Comparison of ENCODE assay signal across 18 mouse cellular contexts in the genomic region with DNA sequence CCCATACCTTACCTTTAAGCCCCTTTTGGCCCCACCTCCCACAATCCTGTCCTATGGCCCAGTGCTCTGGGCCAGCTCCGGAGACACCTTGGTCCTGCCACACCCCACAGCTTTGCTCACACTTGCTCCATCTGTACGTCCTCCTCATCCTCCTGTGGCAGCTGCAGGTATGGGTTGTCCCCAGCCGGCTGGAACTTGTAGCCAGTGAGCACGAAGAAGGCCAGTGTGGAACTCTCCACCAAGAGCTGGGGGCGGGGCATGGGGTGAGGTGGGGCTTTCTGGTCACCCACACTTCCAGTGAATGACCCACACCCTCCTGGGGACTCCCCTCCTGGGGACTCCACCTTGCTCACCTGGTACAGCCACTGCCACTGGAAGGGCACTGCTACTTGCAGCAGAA. TPM values are rescaled to one million over a fixed set of nuclear protein-coding genes. Genes with fewer than 3 reads are reported as not detected.
A peak's percentile ranks its signal among the peaks of the same experiment; 100 is the strongest.
DNase-seq lines count a peak whose midpoint lies in the region; ATAC-seq and TF ChIP-seq lines count a peak whose summit lies in the region.
"Had no signal": no experiment of that assay in that cellular context is flagged by ENCODE, and none has a peak within 500 bp of the region (broad histone marks: within the 10 kb centered on the region; RNA-seq: fewer than 3 reads in every experiment).

No protein-coding gene starts in this region.

- no peaks in the 10 kb centered on the region for H3K4me1 ChIP-seq in heart, embryonic 11.5 days (ENCODE audit: control insufficient read depth, insufficient read depth, low read length)
- peaks cover 15% of the 10 kb centered on the region for H3K4me1 ChIP-seq in liver, embryonic 12.5 days
- H3K4me1 ChIP-seq in liver, embryonic 11.5 days (replicated peaks; ENCODE audit: control insufficient read depth, insufficient read depth, low read length), result peaks cover 3% of the 10 kb centered on the region
- peaks cover 13% of the 10 kb centered on the region for H3K4me1 ChIP-seq in liver, embryonic 13.5 days (replicated peaks)
- peaks cover 23% of the 10 kb centered on the region for H3K4me1 ChIP-seq in small intestine, adult 2 months (ENCODE audit: control insufficient read depth, insufficient read depth, insufficient read length, low read length)

- no peak overlapping the region for H3K4me2 ChIP-seq in heart, embryonic 11.5 days
- H3K4me2 ChIP-seq in liver, embryonic 12.5 days, result peak overlapping the region; percentile 2; the same call in 1 of the 2 replicates
- H3K4me2 ChIP-seq in liver, embryonic 11.5 days, result no peak overlapping the region
- H3K4me2 ChIP-seq in liver, embryonic 13.5 days, result peak overlapping the region; percentile 54
- H3K4me2 ChIP-seq: hindbrain, embryonic 14.5 days had no signal

- peaks cover 20% of the 10 kb centered on the region for H3K36me3 ChIP-seq in heart, embryonic 11.5 days (ENCODE audit: control insufficient read depth, insufficient read depth, low read length)
- H3K36me3 ChIP-seq in liver, embryonic 12.5 days, result peaks cover 45% of the 10 kb centered on the region
- H3K36me3 ChIP-seq in liver, embryonic 11.5 days (ENCODE audit: control insufficient read depth, insufficient read depth, low read length), result peaks cover 35% of the 10 kb centered on the region
- H3K36me3 ChIP-seq in liver, embryonic 13.5 days, result peaks cover 41% of the 10 kb centered on the region
- H3K36me3 ChIP-seq in small intestine, adult 2 months (ENCODE audit: control insufficient read depth, insufficient read depth, low read length), result peaks cover 29% of the 10 kb centered on the region

- ATAC-seq in heart, embryonic 11.5 days (replicated peaks; ENCODE audit: insufficient number of reproducible peaks, low FRiP score, low TSS enrichment), result peak; percentile 37; the same call in 1 of the 2 replicates
- ATAC-seq in liver, embryonic 12.5 days, result no peak
- ATAC-seq in liver, embryonic 11.5 days (replicated peaks; ENCODE audit: low FRiP score), result no peak
- ATAC-seq in liver, embryonic 13.5 days (ENCODE audit: low read depth), result 0 out of 2 replicates have a peak, but pooled peaks have one; percentile 7
- no peak for ATAC-seq in erythroid progenitor cell, adult 5-6 weeks (replicated peaks; ENCODE audit: low FRiP score, poor library complexity, severe bottlenecking)

- no peak for TF ChIP-seq CTCF in small intestine, adult 2 months (IDR thresholded peaks at IDR 0.05; ENCODE audit: extremely low read depth, insufficient read length, insufficient replicate concordance, low read depth, low read length)

- no peaks in the 10 kb centered on the region for H3K27me3 ChIP-seq in heart, embryonic 11.5 days (ENCODE audit: control insufficient read depth, insufficient read depth, low read length)
- H3K27me3 ChIP-seq in liver, embryonic 12.5 days (replicated peaks), result no peaks in the 10 kb centered on the region
- no peaks in the 10 kb centered on the region for H3K27me3 ChIP-seq in liver, embryonic 11.5 days (replicated peaks; ENCODE audit: control insufficient read depth, insufficient read depth, low read length)
- H3K27me3 ChIP-seq in liver, embryonic 13.5 days, result no peaks in the 10 kb centered on the region
- H3K27me3 ChIP-seq in small intestine, adult 2 months (ENCODE audit: control insufficient read depth, insufficient read depth, low read length), result no peaks in the 10 kb centered on the region

- no peaks in the 10 kb centered on the region for H3K9me3 ChIP-seq in heart, embryonic 11.5 days (replicated peaks; ENCODE audit: control insufficient read depth, low read length)
- H3K9me3 ChIP-seq in liver, embryonic 12.5 days (replicated peaks), result no peaks in the 10 kb centered on the region
- H3K9me3 ChIP-seq in liver, embryonic 11.5 days (ENCODE audit: control insufficient read depth, low read length), result no peaks in the 10 kb centered on the region
- H3K9me3 ChIP-seq in liver, embryonic 13.5 days (replicated peaks), result no peaks in the 10 kb centered on the region

- H3K9ac ChIP-seq in heart, embryonic 11.5 days (ENCODE audit: low read depth, low read length), result no peak overlapping the region
- no peak overlapping the region for H3K9ac ChIP-seq in liver, embryonic 12.5 days
- no peak overlapping the region for H3K9ac ChIP-seq in liver, embryonic 11.5 days (ENCODE audit: low read depth, low read length)
- H3K9ac ChIP-seq in liver, embryonic 13.5 days, result no peak overlapping the region
- H3K9ac ChIP-seq: hindbrain, embryonic 14.5 days had no signal

- no peak for TF ChIP-seq POLR2A in small intestine, adult 2 months (IDR thresholded peaks at IDR 0.05; ENCODE audit: low read depth, low read length)

- DNase-seq in heart, adult 9 months (ENCODE audit: low spot score in 2 of 2), result no peak
- no peak for DNase-seq in liver, embryonic 11.5 days (ENCODE audit: low spot score)
- no peak for DNase-seq in liver, embryonic 13.5 days
- DNase-seq: adrenal gland, postnatal 10 days; cerebellum, adult 11 months; cerebellum, postnatal 14 days; gastrocnemius, postnatal 25 days; kidney, adult 11 months; lung, postnatal 10 days; thymus, adult 2 months had no signal

- no peak overlapping the region for H3K27ac ChIP-seq in heart, embryonic 11.5 days (ENCODE audit: low read depth, low read length)
- no peak overlapping the region for H3K27ac ChIP-seq in liver, embryonic 12.5 days
- no peak overlapping the region for H3K27ac ChIP-seq in liver, embryonic 11.5 days (ENCODE audit: low read depth, low read length)
- no peak overlapping the region for H3K27ac ChIP-seq in liver, embryonic 13.5 days
- H3K27ac ChIP-seq in small intestine, adult 2 months (ENCODE audit: insufficient read depth, low read depth, low read length), result no peak overlapping the region
- H3K27ac ChIP-seq: hindbrain, embryonic 14.5 days had no signal

- H3K4me3 ChIP-seq in heart, embryonic 11.5 days (ENCODE audit: low read depth, low read length), result no peak overlapping the region
- H3K4me3 ChIP-seq in liver, embryonic 12.5 days, result no peak overlapping the region
- H3K4me3 ChIP-seq in liver, embryonic 11.5 days (ENCODE audit: low read depth, low read length), result no peak overlapping the region
- H3K4me3 ChIP-seq in liver, embryonic 13.5 days (replicated peaks), result 0 out of 2 replicates have a peak overlapping the region, but pooled peaks have one; percentile 1
- H3K4me3 ChIP-seq in small intestine, adult 2 months (ENCODE audit: low read depth, low read length), result peak overlapping the region; percentile 64

- WGBS in heart, embryonic 11.5 days (ENCODE audit: insufficient replicate concordance), result 86% methylated on average over 5 of the region's 5 CpGs
- WGBS in liver, embryonic 12.5 days (ENCODE audit: insufficient replicate concordance), result 76% methylated on average over 5 of the region's 5 CpGs
- WGBS in liver, embryonic 11.5 days, result 88% methylated on average over 5 of the region's 5 CpGs
- 70% methylated on average over 5 of the region's 5 CpGs for WGBS in liver, embryonic 13.5 days (ENCODE audit: insufficient replicate concordance)
- WGBS in small intestine, adult 2 months, result 70% methylated on average over 5 of the region's 5 CpGs

RNA-seq across cellular contexts. Expression of gene C3, which starts 7.9 kb away (rescaled TPM):
- 1.3 and 1.6 TPM in 2 replicates for polyA plus RNA-seq in heart, embryonic 11.5 days (2014; fragmentation: Nextera tagmentation; extraction: Ambion mirVana)
- polyA plus RNA-seq in liver, embryonic 12.5 days (2016; fragmentation: Nextera tagmentation; extraction: Ambion mirVana), result 95.1 and 100 TPM in 2 replicates
- polyA plus RNA-seq in liver, embryonic 11.5 days (2014; fragmentation: Nextera tagmentation; extraction: Ambion mirVana), result 71.7 and 82.8 TPM in 2 replicates
- 98.2 and 119 TPM in 2 replicates for polyA plus RNA-seq in liver, embryonic 13.5 days (2015; fragmentation: Nextera tagmentation; extraction: Ambion mirVana)
- polyA plus RNA-seq in small intestine, adult 2 months (2012; rRNA removed), result 17.9 and 40.9 TPM in 2 replicates
- 128 and 134 TPM in 2 replicates for total RNA-seq in erythroid progenitor cell, adult 5-6 weeks (2015; ENCODE audit: low replicate concordance)
- 69.4 and 132 TPM in 2 replicates for total RNA-seq in erythroid progenitor cell, adult 5-6 weeks (2017; ENCODE audit: low replicate concordance)

RNA-seq across cellular contexts. Expression of gene Gpr108, which starts 12.4 kb away (rescaled TPM):
- 24.0 and 24.7 TPM in 2 replicates for polyA plus RNA-seq in heart, embryonic 11.5 days (2014; fragmentation: Nextera tagmentation; extraction: Ambion mirVana)
- polyA plus RNA-seq in liver, embryonic 12.5 days (2016; fragmentation: Nextera tagmentation; extraction: Ambion mirVana), result 18.2 and 18.4 TPM in 2 replicates
- polyA plus RNA-seq in liver, embryonic 11.5 days (2014; fragmentation: Nextera tagmentation; extraction: Ambion mirVana), result 26.5 and 30.7 TPM in 2 replicates
- 13.7 and 15.2 TPM in 2 replicates for polyA plus RNA-seq in liver, embryonic 13.5 days (2015; fragmentation: Nextera tagmentation; extraction: Ambion mirVana)
- 25.6 and 46.5 TPM in 2 replicates for polyA plus RNA-seq in small intestine, adult 2 months (2012; rRNA removed)
- total RNA-seq in erythroid progenitor cell, adult 5-6 weeks (2015; ENCODE audit: low replicate concordance), result 4.7 and 10.1 TPM in 2 replicates
- total RNA-seq in erythroid progenitor cell, adult 5-6 weeks (2017; ENCODE audit: low replicate concordance), result 2.8 and 4.4 TPM in 2 replicates

RNA-seq across cellular contexts. Expression of gene Trip10, which starts 13.5 kb away (rescaled TPM):
- 35.1 and 36.9 TPM in 2 replicates for polyA plus RNA-seq in heart, embryonic 11.5 days (2014; fragmentation: Nextera tagmentation; extraction: Ambion mirVana)
- polyA plus RNA-seq in liver, embryonic 12.5 days (2016; fragmentation: Nextera tagmentation; extraction: Ambion mirVana), result 14.7 and 15.3 TPM in 2 replicates
- polyA plus RNA-seq in liver, embryonic 11.5 days (2014; fragmentation: Nextera tagmentation; extraction: Ambion mirVana), result 25.5 and 25.9 TPM in 2 replicates
- polyA plus RNA-seq in liver, embryonic 13.5 days (2015; fragmentation: Nextera tagmentation; extraction: Ambion mirVana), result 10.4 and 11.9 TPM in 2 replicates
- 11.0 and 30.3 TPM in 2 replicates for polyA plus RNA-seq in small intestine, adult 2 months (2012; rRNA removed)
- not detected in 2 replicates for total RNA-seq in erythroid progenitor cell, adult 5-6 weeks (2015; ENCODE audit: low replicate concordance)
- total RNA-seq in erythroid progenitor cell, adult 5-6 weeks (2017; ENCODE audit: low replicate concordance), result 7.1 TPM in 1 of 2 replicates, not detected in the other

RNA-seq across cellular contexts. Expression of gene Tnfsf14, which starts 41.8 kb away (rescaled TPM):
- 0.27 and 0.46 TPM in 2 replicates for polyA plus RNA-seq in heart, embryonic 11.5 days (2014; fragmentation: Nextera tagmentation; extraction: Ambion mirVana)
- polyA plus RNA-seq in liver, embryonic 12.5 days (2016; fragmentation: Nextera tagmentation; extraction: Ambion mirVana), result 1.6 and 1.7 TPM in 2 replicates
- polyA plus RNA-seq in liver, embryonic 11.5 days (2014; fragmentation: Nextera tagmentation; extraction: Ambion mirVana), result 0.73 and 1.2 TPM in 2 replicates
- polyA plus RNA-seq in liver, embryonic 13.5 days (2015; fragmentation: Nextera tagmentation; extraction: Ambion mirVana), result 1.4 and 1.8 TPM in 2 replicates
- polyA plus RNA-seq in small intestine, adult 2 months (2012; rRNA removed), result 0.79 and 0.98 TPM in 2 replicates
- total RNA-seq in erythroid progenitor cell, adult 5-6 weeks (2015; ENCODE audit: low replicate concordance), result 1.7 and 2.5 TPM in 2 replicates
- 1.4 TPM in 1 of 2 replicates, not detected in the other for total RNA-seq in erythroid progenitor cell, adult 5-6 weeks (2017; ENCODE audit: low replicate concordance)
- total RNA-seq: gastrocnemius, postnatal 25 days; layer of hippocampus, postnatal 10 days had no signal
- polyA plus RNA-seq: C2C12; stomach, embryonic 14.5 days had no signal

RNA-seq across cellular contexts. Expression of gene Vav1, which starts 43.1 kb away (rescaled TPM):
- polyA plus RNA-seq in heart, embryonic 11.5 days (2014; fragmentation: Nextera tagmentation; extraction: Ambion mirVana), result 1.7 and 2.2 TPM in 2 replicates
- polyA plus RNA-seq in liver, embryonic 12.5 days (2016; fragmentation: Nextera tagmentation; extraction: Ambion mirVana), result 14.2 and 14.3 TPM in 2 replicates
- 18.7 and 20.6 TPM in 2 replicates for polyA plus RNA-seq in liver, embryonic 11.5 days (2014; fragmentation: Nextera tagmentation; extraction: Ambion mirVana)
- polyA plus RNA-seq in liver, embryonic 13.5 days (2015; fragmentation: Nextera tagmentation; extraction: Ambion mirVana), result 11.6 and 12.5 TPM in 2 replicates
- polyA plus RNA-seq in small intestine, adult 2 months (2012; rRNA removed), result 3.5 and 6.1 TPM in 2 replicates
- 19.1 and 20.1 TPM in 2 replicates for total RNA-seq in erythroid progenitor cell, adult 5-6 weeks (2015; ENCODE audit: low replicate concordance)
- total RNA-seq in erythroid progenitor cell, adult 5-6 weeks (2017; ENCODE audit: low replicate concordance), result 19.4 and 44.5 TPM in 2 replicates
- polyA plus RNA-seq: C2C12 had no signal

Comparison
In these comparisons a context has a peak if more than half of its experiments do, and no peak if none do; other contexts are left out.
1. ATAC-seq: peak in heart, embryonic 11.5 days (single experiment) and liver, embryonic 13.5 days (single experiment); none in liver, embryonic 12.5 days (single experiment), liver, embryonic 11.5 days (single experiment) and erythroid progenitor cell, adult 5-6 weeks (single experiment).
2. H3K4me2 ChIP-seq: peak in liver, embryonic 12.5 days (single experiment) and liver, embryonic 13.5 days (single experiment); none in heart, embryonic 11.5 days (single experiment) and liver, embryonic 11.5 days (single experiment).
3. H3K4me3 ChIP-seq: peak in liver, embryonic 13.5 days (single experiment) and small intestine, adult 2 months (single experiment); none in heart, embryonic 11.5 days (single experiment), liver, embryonic 12.5 days (single experiment) and liver, embryonic 11.5 days (single experiment).